Mouse (Mus musculus) limb, embryonic 14.5 days (tissue): Measurements from ENCODE around the gene Abcb1b. TPM values are rescaled to one million over a fixed set of nuclear protein-coding genes. Genes with fewer than 3 reads are reported as not detected.
"Not testable (repeated sequence)": the region's sequence is repeated elsewhere in the genome, so short reads cannot be mapped to it uniquely, and the experiment has no call there.

Experiments
- ATAC-seq: fragments of 200-750 bp; cut with Nextera tagmentation; 2 replicates; pipeline ENCODE4 v1.8.0; 2017; ENCODE audit warnings: low read depth, moderate number of reproducible peaks, moderate TSS enrichment; ENCODE audit not compliant: low FRiP score
- DNase-seq: peaks from one replicate; pipeline ENCODE4 v3.0.0-alpha.2; 2015; ENCODE audit warnings: low spot score
- H3K27ac ChIP-seq: fragments of 300-500 bp; sonication (generic); replicated peaks from 2 replicates; pipeline ENCODE4 v1.5.1; 2014; ENCODE audit warnings: low read depth, mild to moderate bottlenecking, low read length, moderate library complexity, mixed read lengths
- H3K27me3 ChIP-seq: fragments of 300-500 bp; sonication (generic); 2 replicates; pipeline ENCODE4 v1.6.1; 2014; ENCODE audit warnings: low read length, mixed read lengths; ENCODE audit not compliant: control insufficient read depth, insufficient read depth
- H3K36me3 ChIP-seq: fragments of 300-500 bp; sonication (generic); 2 replicates; pipeline ENCODE4 v1.6.1; 2014; ENCODE audit warnings: mild to moderate bottlenecking, low read length, moderate library complexity, mixed read lengths; ENCODE audit not compliant: control insufficient read depth, insufficient read depth
- H3K4me1 ChIP-seq: fragments of 300-500 bp; sonication (generic); 2 replicates; pipeline ENCODE4 v1.6.1; 2014; ENCODE audit warnings: antibody characterized with exemption, low read length, mixed read lengths; ENCODE audit not compliant: control insufficient read depth, insufficient read depth
- H3K4me2 ChIP-seq: fragments of 300-500 bp; sonication (generic); replicated peaks from 2 replicates; pipeline ENCODE4 v1.6.1; 2014; ENCODE audit warnings: low read depth, mild to moderate bottlenecking, low read length, moderate library complexity; ENCODE audit not compliant: severe bottlenecking
- H3K4me3 ChIP-seq: fragments of 300-500 bp; sonication (generic); replicated peaks from 2 replicates; pipeline ENCODE4 v1.5.1; 2014; ENCODE audit warnings: low read length
- H3K9ac ChIP-seq: fragments of 300-500 bp; sonication (generic); 2 replicates; pipeline ENCODE4 v1.6.1; 2014; ENCODE audit warnings: mild to moderate bottlenecking, low read depth, low read length, moderate library complexity; ENCODE audit not compliant: severe bottlenecking
- H3K9me3 ChIP-seq: fragments of 300-500 bp; sonication (generic); 2 replicates; pipeline ENCODE4 v1.6.1; 2016; ENCODE audit warnings: low read length; ENCODE audit not compliant: control insufficient read depth
- POLR2A ChIP-seq: fragments of 200-500 bp; IDR thresholded peaks from 2 replicates; pipeline ENCODE4 v1.8.0; 2012; ENCODE audit warnings: inconsistent platforms, mild to moderate bottlenecking, moderate library complexity, borderline replicate concordance; ENCODE audit not compliant: insufficient read depth, insufficient read length; ENCODE audit errors: extremely low read depth
- WGBS: fragments of 180-500 bp; shearing (Covaris S2); extraction: QIAGEN DNeasy Blood & Tissue Kit; methylation state at CpG from one replicate; pipeline ENCODE4 v1.1.7; 2014; 5-methylcytosine and 5-hydroxymethylcytosine counted together
- polyA plus RNA-seq, 2 experiments: library from polyadenylated mRNA; depleted of rRNA in 1 of 2; stranded (reverse) in 1 of 2; unstranded in 1 of 2; fragments of >200 nt; fragmentation: Nextera tagmentation in 1 of 2; extraction: Ambion mirVana in 1 of 2; gene quantifications; 2 replicates each; pipeline versions ENCODE4 v1.2.1 to v1.2.3; 2012 to 2014

Abcb1b gene
- polyA plus RNA-seq, 2 experiments: 1.7 TPM

- no peak for TF ChIP-seq POLR2A
- no peak overlapping the region for H3K9ac ChIP-seq
- no peaks in the 10 kb centered on the region for H3K36me3 ChIP-seq
- DNase-seq (no peak), ATAC-seq (no peak)
- H3K27me3 ChIP-seq: no peaks in the 10 kb centered on the region
- no peak overlapping the region for H3K27ac ChIP-seq
- no peaks in the 10 kb centered on the region for H3K9me3 ChIP-seq
- no peaks in the 10 kb centered on the region for H3K4me1 ChIP-seq
- 65% methylated on average over 4 of the region's 4 CpGs for WGBS
- no peak overlapping the region for H3K4me2 ChIP-seq
- H3K4me3 ChIP-seq: no peak overlapping the region
Observed at GRCm38 (mm10) chr5:8850851-8851250, 52.9 kb downstream of the Abcb1b start.

GRCm38 (mm10) chr5:8857201-8857600 is 59.3 kb downstream of the Abcb1b start:
- Histone ChIP-seq H3K9ac (no peak overlapping the region), H3K27ac (no peak overlapping the region), H3K27me3 (no peaks in the 10 kb centered on the region), H3K9me3 (no peaks in the 10 kb centered on the region), H3K4me3 (no peak overlapping the region), H3K36me3 (no peaks in the 10 kb centered on the region), H3K4me1 (no peaks in the 10 kb centered on the region), H3K4me2 (no peak overlapping the region)
- DNase-seq (no peak), ATAC-seq (no peak)
- TF ChIP-seq POLR2A: no peak
- whole genome bisulfite sequencing: 74% methylated on average over 6 of the region's 6 CpGs

- Histone ChIP-seq H3K9me3 (no peaks in the 10 kb centered on the region), H3K4me1 (no peaks in the 10 kb centered on the region), H3K9ac (no peak overlapping the region), H3K4me3 (no peak overlapping the region), H3K27me3 (no peaks in the 10 kb centered on the region), H3K27ac (no peak overlapping the region), H3K36me3 (no peaks in the 10 kb centered on the region), H3K4me2 (no peak overlapping the region)
- no peak for ATAC-seq
- DNase-seq: no peak
- WGBS: 63% methylated on average over 1 of the region's 1 CpGs
- TF ChIP-seq POLR2A: no peak
Observed at GRCm38 (mm10) chr5:8861811-8862210, 63.9 kb downstream of the Abcb1b start.

GRCm38 (mm10) chr5:8863580-8864337 is 65.8 kb downstream of the Abcb1b start:
- no peaks in the 10 kb centered on the region for H3K36me3 ChIP-seq
- ATAC-seq (no peak; the same call in 1 of the 2 replicates), DNase-seq (no peak)
- 58% methylated on average over 14 of the region's 14 CpGs for WGBS
- no peak overlapping the region for H3K9ac ChIP-seq
- no peak overlapping the region for H3K27ac ChIP-seq
- H3K27me3 ChIP-seq: no peaks in the 10 kb centered on the region
- H3K4me1 ChIP-seq: no peaks in the 10 kb centered on the region
- H3K4me3 ChIP-seq: no peak overlapping the region
- H3K9me3 ChIP-seq: no peaks in the 10 kb centered on the region
- H3K4me2 ChIP-seq: no peak overlapping the region
- TF ChIP-seq POLR2A: no peak

GRCm38 (mm10) chr5:8865630-8866029 is 67.7 kb downstream of the Abcb1b start:
- H3K9me3 ChIP-seq, DNase-seq: not testable (repeated sequence)
- 92% methylated on average over 11 of the region's 11 CpGs for WGBS

More at GRCm38 (mm10) chr5:8865630-8866029, 67.7 kb downstream of the Abcb1b start:
- H3K9ac ChIP-seq, H3K4me1 ChIP-seq, H3K27me3 ChIP-seq, H3K36me3 ChIP-seq, H3K27ac ChIP-seq, H3K4me3 ChIP-seq, H3K4me2 ChIP-seq, ATAC-seq: not testable (repeated sequence)
